Mouse (Mus musculus) heart, adult 2 months (tissue): Measurements from ENCODE around the gene Zdhhc21.

Experiments used
- CTCF ChIP-seq: fragments of 200-600 bp; IDR thresholded peaks from 2 replicates; pipeline ENCODE4 v1.8.1; 2022; ENCODE audit warnings: antibody characterized with exemption, mild to moderate bottlenecking, moderate library complexity
- EP300 ChIP-seq: fragments of 200-500 bp; IDR thresholded peaks from 2 replicates; pipeline ENCODE4 v1.6.1; 2011; ENCODE audit warnings: low read depth, low read length, control low read depth; ENCODE audit not compliant: insufficient read depth
- POLR2A ChIP-seq: fragments of 200-500 bp; IDR thresholded peaks from 2 replicates; pipeline ENCODE4 v1.6.1; 2011; ENCODE audit warnings: mild to moderate bottlenecking, low read depth, low read length, control low read depth; ENCODE audit not compliant: insufficient read depth

DNA sequence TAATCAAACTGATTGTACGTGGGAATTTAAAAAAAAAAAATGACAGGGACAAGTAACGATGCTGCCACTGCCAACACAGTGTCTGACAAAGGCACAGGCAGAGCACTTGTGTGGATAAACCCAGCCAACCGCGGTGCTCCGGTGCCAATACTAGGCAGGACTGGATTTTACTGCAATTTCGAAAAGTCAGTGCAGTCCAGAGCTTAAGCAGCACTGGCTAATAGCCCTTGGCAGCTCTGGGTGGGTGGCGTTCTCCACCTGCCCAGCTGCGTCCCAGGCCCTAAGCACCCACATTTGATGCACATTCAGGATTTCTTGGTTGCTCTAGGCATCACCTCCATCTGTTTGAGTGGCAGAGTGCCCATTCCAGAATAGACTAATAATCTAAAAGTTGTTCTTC lies 3.6 kb upstream of the Zdhhc21 start:
- no peak for TF ChIP-seq POLR2A
- TF ChIP-seq EP300, result no peak
- TF ChIP-seq CTCF, result no peak
